Mouse (Mus musculus): ENCODE data around the gene Gm8068.
"Not testable (repeated sequence)": the region's sequence is repeated elsewhere in the genome, so short reads cannot be mapped to it uniquely, and the experiment has no call there.

Gm8068 gene

GRCm38 (mm10) chr14:41701785-41702184 is at the start of gene Gm8068:
Gm8068 (minus strand) TSS chr14:41701885.
- DNase-seq (ENCODE audit: low spot score in 2 of 2): not testable (repeated sequence)

- not testable (repeated sequence) for DNase-seq (ENCODE audit: low spot score in 2 of 2)
These were observed 48.8 kb upstream of the Gm8068 start, which contains the start of gene Gm7929 for GRCm38 (mm10) chr14:41750514-41750913. Gm7929 (minus strand) TSS chr14:41750614.

- DNase-seq (ENCODE audit: low spot score in 2 of 2): not testable (repeated sequence)
These were observed 21.8 kb upstream of the Gm8068 start for GRCm38 (mm10) chr14:41723437-41723836.

- DNase-seq (ENCODE audit: low spot score in 2 of 2): not testable (repeated sequence)
These were observed 15.5 kb upstream of the Gm8068 start for GRCm38 (mm10) chr14:41717180-41717579.

- peak in 1 of 2 experiments; percentile 51 for DNase-seq (ENCODE audit: low spot score in 2 of 2)
These were observed 53.5 kb downstream of the Gm8068 start for GRCm38 (mm10) chr14:41648176-41648575.

All from spleen, postnatal 4 days (tissue).